Mouse (Mus musculus) heart, postnatal 4 days (tissue): Measurements from ENCODE around the gene Rhof. TPM values are rescaled to one million over a fixed set of nuclear protein-coding genes. Genes with fewer than 3 reads are reported as not detected.

Experiments
- DNase-seq: peaks from one replicate; pipeline ENCODE4 v3.0.0; 2021
- total RNA-seq, 2 experiments: library from RNA; stranded (reverse); gene quantifications; 2 replicates each; pipeline ENCODE4 v1.2.3; 2021

Rhof gene
- under 1 TPM; 0.36 to 0.71 TPM for total RNA-seq

- peak; percentile 89 for DNase-seq
These were observed at the start of gene Rhof for GRCm38 (mm10) chr5:123132308-123133071. TSS of gene Rhof (minus strand) at chr5:123132692.

GRCm38 (mm10) chr5:123181536-123181935 lies 49.0 kb upstream of the Rhof start:
- no peak for DNase-seq

- no peak for DNase-seq
These were observed 47.9 kb upstream of the Rhof start for GRCm38 (mm10) chr5:123180390-123180789.

GRCm38 (mm10) chr5:123178792-123179191 lies 46.3 kb upstream of the Rhof start:
- DNase-seq = no peak

GRCm38 (mm10) chr5:123171646-123172350 lies 39.3 kb upstream of the Rhof start:
- DNase-seq = peak; percentile 90

GRCm38 (mm10) chr5:123170365-123170764 lies 37.9 kb upstream of the Rhof start:
- no peak for DNase-seq

GRCm38 (mm10) chr5:123169284-123169683 lies 36.8 kb upstream of the Rhof start, which contains the start of gene Psmd9:
TSS of gene Psmd9 (plus strand) at chr5:123169413.
- DNase-seq = no peak

- no peak for DNase-seq
These were observed 35.1 kb upstream of the Rhof start for GRCm38 (mm10) chr5:123167591-123167990.

GRCm38 (mm10) chr5:123166437-123166836 lies 33.9 kb upstream of the Rhof start:
- DNase-seq = no peak

GRCm38 (mm10) chr5:123162942-123163341 lies 30.4 kb upstream of the Rhof start:
- peak; percentile 12 for DNase-seq

GRCm38 (mm10) chr5:123160341-123160740 lies 27.8 kb upstream of the Rhof start:
- DNase-seq = no peak

GRCm38 (mm10) chr5:123159866-123160265 lies 27.4 kb upstream of the Rhof start:
- no peak for DNase-seq

GRCm38 (mm10) chr5:123159446-123159845 lies 27.0 kb upstream of the Rhof start:
- DNase-seq = no peak

- DNase-seq = no peak
These were observed 25.5 kb upstream of the Rhof start for GRCm38 (mm10) chr5:123157972-123158371.

- DNase-seq = peak; percentile 21
These were observed 24.3 kb upstream of the Rhof start for GRCm38 (mm10) chr5:123156763-123157162.

GRCm38 (mm10) chr5:123155425-123155824 lies 22.9 kb upstream of the Rhof start:
- peak; percentile 80 for DNase-seq

- DNase-seq = no peak
These were observed 20.4 kb upstream of the Rhof start for GRCm38 (mm10) chr5:123152901-123153300.

- no peak for DNase-seq
These were observed 19.3 kb upstream of the Rhof start for GRCm38 (mm10) chr5:123151707-123152362.

- DNase-seq = peak; percentile 38
These were observed 18.6 kb upstream of the Rhof start for GRCm38 (mm10) chr5:123151077-123151476.

GRCm38 (mm10) chr5:123150641-123151040 lies 18.1 kb upstream of the Rhof start:
- no peak for DNase-seq

GRCm38 (mm10) chr5:123149451-123150400 lies 17.2 kb upstream of the Rhof start:
- peak; percentile 96 for DNase-seq
